Mouse (Mus musculus) urinary bladder, postnatal 4 days (tissue): ENCODE data around the gene Rasgef1b.

Source experiments
- DNase-seq, 2 experiments: peaks; one replicate each; pipeline ENCODE4 v3.0.0; 2021 to 2022; ENCODE audit warnings: low spot score in 2 of 2

Gene Rasgef1b

DNA sequence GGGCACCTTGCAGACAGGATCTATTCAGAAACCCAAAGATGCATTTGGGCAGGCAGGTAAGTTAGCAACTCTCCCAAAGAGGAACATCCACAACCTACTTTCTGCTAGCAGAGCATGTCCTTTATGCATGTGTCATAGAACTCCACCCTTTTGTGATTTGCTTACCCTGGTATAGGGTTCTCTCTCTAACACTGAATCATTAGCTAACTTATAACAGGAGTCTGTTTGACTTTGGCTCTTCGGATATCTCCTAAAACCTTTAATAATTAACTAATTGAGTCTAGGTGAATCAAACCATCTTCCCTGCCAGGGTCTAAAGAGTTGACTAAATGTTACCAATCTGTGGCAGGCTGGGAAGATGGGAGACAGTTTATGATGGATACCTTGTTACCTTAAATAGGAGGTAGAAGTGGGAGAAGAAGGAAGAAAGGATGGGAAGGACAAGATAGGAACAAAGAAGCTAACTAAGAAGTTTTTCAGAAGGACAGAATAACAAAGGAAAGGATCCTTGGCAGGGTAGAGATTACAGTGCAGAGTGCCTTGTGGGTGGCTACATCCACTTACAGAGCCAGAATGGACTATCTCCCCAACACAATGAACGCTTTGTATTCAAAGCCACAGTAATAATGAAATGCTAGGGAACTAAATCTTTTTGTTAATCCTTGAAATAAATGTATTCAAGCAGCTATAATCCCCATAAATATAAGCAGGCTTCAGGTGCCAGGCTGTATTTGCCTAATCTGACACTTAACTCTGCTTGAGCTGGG lies 186.7 kb downstream of the Rasgef1b start:
- no peak for DNase-seq

- DNase-seq, result no peak
These were observed 187.5 kb downstream of the Rasgef1b start for GRCm38 (mm10) chr5:99541321-99541895.

DNA sequence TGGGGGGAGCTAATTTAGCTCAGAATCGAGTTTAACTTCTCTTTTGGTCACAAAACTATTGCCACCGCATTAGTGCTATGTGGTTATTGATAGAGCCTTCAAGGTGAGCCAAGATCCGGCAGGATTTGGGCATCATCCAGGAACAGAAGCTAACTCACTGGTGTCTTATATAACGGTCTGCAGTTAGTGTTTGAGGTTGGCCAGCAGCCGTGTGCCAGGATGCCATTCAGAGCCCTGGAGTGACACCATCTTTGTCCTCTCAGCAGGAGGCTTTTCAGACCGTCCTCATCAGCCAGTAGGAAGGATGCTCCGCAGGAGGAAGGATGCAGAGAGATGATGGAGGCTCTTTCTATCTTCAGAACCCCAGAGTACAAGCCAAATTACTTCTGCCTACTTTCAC lies 195.4 kb downstream of the Rasgef1b start:
- DNase-seq, result no peak

DNA sequence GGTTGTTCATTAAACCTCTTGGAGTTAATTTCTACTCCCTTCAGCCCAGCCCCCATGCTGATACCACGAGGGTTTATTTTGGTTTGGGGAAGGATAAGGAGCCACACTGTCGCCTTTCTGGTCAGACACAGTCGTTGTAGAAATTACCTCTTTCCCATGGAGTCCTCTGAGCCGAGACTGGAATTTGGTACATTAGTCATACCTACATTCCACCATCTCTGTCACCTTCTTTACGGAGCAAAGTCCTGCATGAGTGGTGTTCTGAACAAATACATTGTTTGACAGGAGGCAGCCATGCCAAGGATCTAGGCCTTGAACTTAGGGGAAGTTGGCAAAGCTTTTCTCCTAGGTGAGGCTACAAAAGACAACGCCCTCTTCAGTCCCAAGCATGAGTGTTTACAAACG lies 202.1 kb downstream of the Rasgef1b start:
- no peak for DNase-seq

DNA sequence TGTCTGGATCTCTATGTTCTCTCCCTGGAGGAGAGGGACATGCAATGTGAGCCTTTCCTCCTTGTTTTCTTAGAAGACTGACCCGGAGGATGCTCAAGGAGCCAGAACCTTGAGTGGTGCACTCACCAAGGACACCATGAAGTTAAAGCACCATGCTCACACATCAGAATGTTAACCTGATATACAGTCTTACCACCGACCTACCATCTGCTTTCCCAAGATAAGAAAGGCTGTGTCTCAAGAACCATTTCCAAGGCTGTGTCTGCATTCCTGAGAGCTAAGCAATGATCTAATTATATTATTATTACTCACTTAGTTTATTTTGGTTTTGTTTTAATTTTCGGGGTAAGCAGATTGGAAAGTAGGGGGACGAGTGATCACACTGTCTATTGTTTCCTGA lies 203.2 kb downstream of the Rasgef1b start:
- no peak for DNase-seq

- no peak for DNase-seq
These were observed 206.1 kb downstream of the Rasgef1b start for GRCm38 (mm10) chr5:99522571-99523269.

- DNase-seq, result no peak
These were observed 207.5 kb downstream of the Rasgef1b start for GRCm38 (mm10) chr5:99521411-99521810.

DNA sequence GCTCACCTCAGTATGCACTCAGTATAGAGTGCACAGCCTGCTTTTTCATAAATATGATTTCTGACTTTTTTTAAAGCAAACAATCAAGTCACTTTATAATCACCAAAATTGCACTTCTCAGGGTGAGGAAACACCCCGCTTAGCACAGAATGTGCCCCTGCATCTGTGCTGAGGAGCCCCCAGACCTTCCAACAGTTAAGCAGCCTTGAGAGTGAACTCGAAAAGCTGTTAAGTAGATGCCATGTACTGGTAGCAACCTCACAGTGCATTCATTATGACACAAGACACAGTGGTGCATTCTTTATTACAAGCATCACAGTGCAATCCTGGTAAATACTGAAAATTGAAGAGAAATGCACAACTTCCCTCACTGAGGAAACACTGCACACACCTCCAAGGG lies 209.3 kb downstream of the Rasgef1b start:
- DNase-seq, result no peak

- DNase-seq, result no peak
These were observed 209.8 kb downstream of the Rasgef1b start for GRCm38 (mm10) chr5:99519023-99519422.

DNA sequence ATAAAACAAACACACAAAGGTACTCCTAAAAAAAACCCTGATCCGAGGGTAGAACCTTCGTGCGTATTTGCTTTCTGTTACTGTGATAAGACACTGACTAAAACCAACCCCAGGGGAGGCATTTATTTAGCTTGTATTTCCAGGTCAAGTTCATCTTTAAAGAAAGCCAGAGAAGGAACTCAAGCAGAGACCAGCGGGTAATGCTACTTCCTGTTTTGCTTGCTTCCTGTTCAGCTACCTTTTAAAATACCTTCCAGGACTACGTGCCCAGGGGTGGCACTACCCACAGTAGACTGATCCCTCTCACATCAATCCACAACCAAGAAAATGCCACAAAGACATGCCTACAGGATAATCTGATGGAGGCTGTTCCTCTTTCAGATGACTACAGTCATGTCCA lies 212.7 kb downstream of the Rasgef1b start:
- no peak for DNase-seq

DNA sequence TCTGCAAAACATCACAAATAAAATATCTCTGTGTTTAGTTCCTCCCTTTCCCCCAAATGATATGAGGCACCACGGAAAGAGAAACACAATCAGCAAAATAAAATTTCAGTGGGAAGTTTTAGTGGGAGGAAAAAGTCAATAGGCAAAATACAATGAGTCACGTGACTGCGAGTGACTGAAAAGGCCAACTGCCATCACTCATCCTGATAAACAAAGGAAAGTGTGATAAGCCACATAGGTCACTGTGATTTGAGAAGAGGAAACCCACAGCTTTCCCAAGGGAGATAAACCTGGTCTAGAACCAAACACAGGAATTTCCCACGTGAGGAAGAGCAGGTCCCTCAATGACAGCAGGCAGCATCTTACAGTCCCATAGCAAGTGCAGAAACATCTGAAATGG lies 213.1 kb downstream of the Rasgef1b start:
- no peak for DNase-seq

GRCm38 (mm10) chr5:99513209-99513880 lies 215.5 kb downstream of the Rasgef1b start:
- no peak for DNase-seq

DNA sequence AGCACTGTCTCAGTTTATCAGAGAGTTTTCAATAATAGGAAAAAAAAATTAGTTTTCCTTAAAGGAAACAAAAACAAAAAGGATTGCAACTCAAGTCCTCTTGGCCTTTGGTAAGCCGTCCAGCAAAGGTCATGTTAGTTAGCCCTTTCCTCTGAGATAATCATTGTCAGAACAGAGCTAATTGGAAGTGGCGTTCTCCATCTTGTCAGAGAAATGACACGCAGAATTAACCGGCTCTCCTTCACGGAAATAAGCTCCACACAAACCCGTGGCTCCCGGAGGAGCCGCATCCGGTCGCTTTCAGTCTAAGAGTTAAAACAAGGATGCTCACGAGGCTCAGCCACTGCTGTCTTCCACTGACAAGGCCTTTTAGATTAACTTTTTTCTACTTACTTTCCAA lies 217.8 kb downstream of the Rasgef1b start:
- DNase-seq, result no peak

GRCm38 (mm10) chr5:99506109-99506508 lies 222.8 kb downstream of the Rasgef1b start:
- DNase-seq, result no peak

DNA sequence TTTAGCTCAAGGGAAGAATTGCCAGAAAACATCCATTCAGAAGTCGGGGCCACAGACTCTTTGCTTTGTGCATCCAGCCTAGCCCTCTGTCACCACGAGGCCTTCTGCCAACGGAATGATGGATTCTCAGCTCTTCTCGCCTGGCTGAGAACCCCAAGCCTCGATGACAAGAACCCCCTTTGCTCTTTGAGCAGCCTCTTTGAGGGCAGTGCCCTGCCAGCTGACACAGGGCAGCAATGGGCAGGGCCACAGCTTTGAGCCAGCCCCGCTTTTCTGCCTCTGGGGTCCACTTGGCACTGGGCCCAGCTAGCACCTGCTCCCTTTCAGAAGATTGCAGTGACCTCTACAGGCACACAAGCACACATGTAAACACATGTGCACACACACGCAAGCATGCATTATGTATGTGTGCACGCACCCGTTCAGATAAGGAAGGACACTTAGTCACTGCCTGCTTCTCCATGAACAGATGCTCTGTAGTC lies 224.5 kb downstream of the Rasgef1b start:
- DNase-seq, result peak in 1 of 2 experiments; percentile 21

- no peak for DNase-seq
These were observed 226.2 kb downstream of the Rasgef1b start for GRCm38 (mm10) chr5:99502681-99503080.

- DNase-seq, result no peak
These were observed 229.3 kb downstream of the Rasgef1b start for GRCm38 (mm10) chr5:99499404-99500089.

DNA sequence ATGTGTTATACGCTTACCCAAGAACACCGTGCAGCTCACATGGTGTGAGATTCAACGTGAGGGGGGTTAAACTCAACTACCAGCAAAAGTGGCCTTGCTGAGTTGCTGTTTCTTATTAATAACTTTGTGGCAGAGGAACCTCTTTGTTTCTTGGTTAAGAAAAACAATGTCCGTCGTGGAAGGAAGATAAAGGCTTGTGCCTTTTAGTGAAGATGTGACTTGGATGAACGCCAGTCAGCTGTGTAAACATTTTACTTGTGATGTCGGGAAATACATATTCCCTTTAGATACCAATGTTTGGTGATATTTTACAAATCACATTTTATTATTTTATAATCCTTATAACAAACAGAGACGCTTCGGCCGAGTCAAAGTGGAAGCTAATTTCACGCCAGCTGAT lies 231.0 kb downstream of the Rasgef1b start:
- no peak for DNase-seq

DNA sequence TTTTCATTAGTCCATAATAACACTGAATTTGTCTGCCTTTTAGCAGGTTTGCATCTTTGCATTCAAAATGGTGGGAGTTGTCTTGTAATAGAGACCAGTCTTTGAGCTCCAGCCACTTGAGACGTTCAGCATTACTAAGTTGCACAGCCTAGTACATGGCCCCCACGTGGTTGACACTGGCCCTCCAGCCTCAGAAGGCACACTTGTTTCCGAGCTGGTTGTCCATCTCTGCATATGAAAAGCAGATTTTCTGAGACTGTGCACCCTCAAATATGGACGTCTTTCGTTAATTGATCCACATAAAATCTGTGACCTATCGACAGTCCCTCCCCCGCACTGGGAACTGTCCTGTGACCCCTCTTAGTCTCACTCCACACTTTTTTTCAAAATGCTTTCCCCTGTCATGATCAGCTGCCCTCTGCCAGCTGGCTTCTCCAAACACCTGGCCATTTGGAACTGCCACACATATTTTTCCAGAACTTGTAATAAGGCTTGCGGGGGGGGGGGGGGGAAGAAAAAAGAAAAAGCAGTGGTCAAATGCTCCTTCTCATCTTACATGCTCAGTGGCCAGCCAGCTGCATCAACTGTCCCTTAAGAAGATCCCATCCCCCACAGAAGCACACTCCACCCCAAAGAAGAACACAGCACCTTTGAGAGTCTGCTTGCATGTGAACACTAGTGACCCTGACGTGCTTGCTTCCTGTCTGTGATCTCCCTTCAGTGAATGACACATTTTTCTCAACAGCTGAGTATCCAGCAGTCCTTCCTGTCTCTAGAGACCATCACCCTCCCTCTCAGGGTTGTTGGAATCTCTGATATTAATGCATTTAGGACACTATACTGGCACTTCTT lies 231.7 kb downstream of the Rasgef1b start:
- DNase-seq, result no peak

GRCm38 (mm10) chr5:99496157-99496453 lies 232.8 kb downstream of the Rasgef1b start:
- DNase-seq, result no peak
